Mouse (Mus musculus) liver, postnatal 0 days (tissue): ENCODE results near the gene C1qtnf3. TPM values are rescaled to one million over a fixed set of nuclear protein-coding genes. Genes with fewer than 3 reads are reported as not detected.
A peak's percentile ranks its signal among the peaks of the same experiment; 100 is the strongest.

Source experiments
- ATAC-seq: fragments of 200-750 bp; cut with Nextera tagmentation; 2 replicates; pipeline ENCODE4 v1.8.0; 2017; ENCODE audit warnings: mild to moderate bottlenecking, moderate library complexity
- DNase-seq: peaks from one replicate; pipeline ENCODE4 v3.0.0-alpha.2; 2016
- H3K27ac ChIP-seq: fragments of 300-500 bp; sonication (generic); 2 replicates; pipeline ENCODE4 v1.5.1; 2014; ENCODE audit warnings: antibody characterized with exemption, moderate library complexity, mild to moderate bottlenecking, low read depth
- H3K27me3 ChIP-seq: fragments of 300-500 bp; sonication (generic); 2 replicates; pipeline ENCODE4 v1.6.1; 2014; ENCODE audit warnings: low read length, control low read depth, mixed read lengths; ENCODE audit not compliant: insufficient read depth
- H3K36me3 ChIP-seq: fragments of 300-500 bp; sonication (generic); replicated peaks from 2 replicates; pipeline ENCODE4 v1.6.1; 2014; ENCODE audit warnings: mild to moderate bottlenecking, control low read depth, low read length, moderate library complexity, mixed read lengths; ENCODE audit not compliant: insufficient read depth
- H3K4me1 ChIP-seq: fragments of 300-500 bp; sonication (generic); 2 replicates; pipeline ENCODE4 v1.6.1; 2014; ENCODE audit warnings: antibody characterized with exemption, mild to moderate bottlenecking, control low read depth; ENCODE audit not compliant: insufficient read depth
- H3K4me2 ChIP-seq: fragments of 300-500 bp; sonication (generic); 2 replicates; pipeline ENCODE4 v1.6.1; 2014; ENCODE audit warnings: low read depth, mild to moderate bottlenecking, low read length, moderate library complexity, mixed read lengths
- H3K4me3 ChIP-seq: fragments of 300-500 bp; sonication (generic); 2 replicates; pipeline ENCODE4 v1.5.1; 2014; ENCODE audit warnings: low read depth, low read length
- H3K9ac ChIP-seq: fragments of 300-500 bp; sonication (generic); replicated peaks from 2 replicates; pipeline ENCODE4 v1.6.1; 2014; ENCODE audit warnings: mild to moderate bottlenecking, moderate library complexity
- H3K9me3 ChIP-seq: fragments of 300-500 bp; sonication (generic); 2 replicates; pipeline ENCODE4 v1.6.1; 2016; ENCODE audit warnings: mild to moderate bottlenecking, control low read depth, low read length, mixed read lengths
- CTCF ChIP-seq: sonication (generic); IDR thresholded peaks from 2 replicates; pipeline ENCODE4 v1.5.1; 2016; ENCODE audit warnings: antibody characterized with exemption, low read depth
- EP300 ChIP-seq: IDR thresholded peaks from 2 replicates; pipeline ENCODE4 v1.6.1; 2016; ENCODE audit warnings: antibody characterized with exemption, low read depth, mild to moderate bottlenecking
- WGBS: fragments of 180-500 bp; shearing (Covaris S2); extraction: QIAGEN DNeasy Blood & Tissue Kit; methylation state at CpG from one replicate; pipeline ENCODE4 v1.1.7; 2014; ENCODE audit not compliant: insufficient replicate concordance; 5-methylcytosine and 5-hydroxymethylcytosine counted together
- polyA plus RNA-seq: library from polyadenylated mRNA; unstranded; fragments of >200 nt; fragmentation: Nextera tagmentation; extraction: Ambion mirVana; gene quantifications from 2 replicates; pipeline ENCODE4 v1.2.1, GENCODE M21; 2015

C1qtnf3 gene
- 0.14 and 0.30 TPM in 2 replicates for polyA plus RNA-seq

DNA sequence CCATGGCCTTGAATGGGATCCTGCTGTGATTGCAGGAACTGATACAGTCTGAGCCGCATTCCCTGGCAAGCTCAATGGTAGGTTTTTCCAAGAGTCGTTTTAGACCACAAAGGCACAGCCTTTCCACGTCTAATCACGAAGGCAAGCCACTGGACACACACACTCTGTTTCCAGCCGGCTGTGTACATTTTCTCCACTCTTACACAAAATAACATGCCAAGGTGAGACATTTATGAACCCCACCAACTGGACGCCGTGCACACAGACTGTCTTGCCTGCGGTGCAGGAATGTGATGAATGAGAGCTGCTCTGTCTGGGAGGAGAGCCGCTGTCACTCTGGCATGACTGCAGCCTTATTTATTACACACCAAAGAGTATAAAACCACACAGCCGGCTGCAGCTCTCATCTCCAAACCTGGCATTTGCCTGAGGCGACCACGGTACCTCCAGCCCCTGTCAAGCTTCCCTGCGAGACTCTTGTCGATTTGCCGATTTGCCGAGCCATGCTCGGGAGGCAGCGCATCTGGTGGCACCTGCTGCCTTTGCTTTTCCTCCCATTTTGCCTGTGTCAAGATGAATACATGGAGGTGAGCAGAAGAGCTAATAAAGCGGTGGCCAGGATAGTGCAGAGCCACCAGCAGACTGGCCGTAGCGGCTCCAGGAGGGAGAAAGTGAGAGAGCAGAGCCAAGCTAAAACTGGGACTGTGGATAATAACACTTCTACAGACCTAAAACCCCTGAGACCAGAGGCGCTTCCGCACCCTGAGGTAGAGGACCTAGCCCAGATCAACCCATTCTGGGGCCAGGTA, at the start of gene C1qtnf3:
C1qtnf3 (plus strand) TSS at position 382 of the 809 bp plus-strand sequence.
- no peak within 1 kb of the TSS for H3K9ac ChIP-seq
- peaks cover 19% of the 10 kb centered on the region for H3K4me1 ChIP-seq
- no peaks in the 10 kb centered on the region for H3K27me3 ChIP-seq
- no peak for TF ChIP-seq EP300
- no peak for TF ChIP-seq CTCF
- H3K9me3 ChIP-seq: no peaks in the 10 kb centered on the region
- H3K36me3 ChIP-seq: no peaks in the 10 kb centered on the region
- 79% methylated on average over 23 of the region's 23 CpGs for WGBS
- no peak within 1 kb of the TSS for H3K4me3 ChIP-seq
- no peak within 1 kb of the TSS for H3K27ac ChIP-seq
- ATAC-seq (no peak), DNase-seq (no peak)
- H3K4me2 ChIP-seq: no peak within 1 kb of the TSS

DNA sequence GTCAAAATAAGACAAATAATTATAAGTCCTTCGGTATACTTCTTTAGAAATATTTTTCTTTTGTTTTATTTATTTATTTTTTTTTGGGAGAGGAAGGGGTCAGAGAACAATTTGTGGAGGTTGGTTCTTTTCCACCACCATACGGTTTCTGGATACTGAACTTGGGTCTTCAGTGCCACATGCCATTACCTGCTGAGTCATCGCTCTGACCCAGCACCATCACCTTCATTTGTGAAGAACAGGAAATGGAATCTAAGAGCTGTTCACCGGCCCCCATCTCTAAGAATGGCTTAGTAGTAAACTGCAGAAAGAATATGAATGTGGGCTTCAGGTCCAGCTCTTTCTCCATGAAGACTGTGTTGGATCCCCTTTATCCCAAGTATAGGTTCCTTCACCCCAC, 49.8 kb upstream of the C1qtnf3 start:
- no peak for TF ChIP-seq EP300
- TF ChIP-seq CTCF: no peak
- DNase-seq: no peak
- Histone ChIP-seq H3K27ac (peak overlapping the region; percentile 17; the same call in 1 of the 2 replicates), H3K4me3 (no peak overlapping the region), H3K4me1 (no peaks in the 10 kb centered on the region), H3K4me2 (no peak overlapping the region), H3K36me3 (no peaks in the 10 kb centered on the region), H3K27me3 (no peaks in the 10 kb centered on the region), H3K9ac (no peak overlapping the region), H3K9me3 (no peaks in the 10 kb centered on the region)
- ATAC-seq: no peak
- 52% methylated on average over 4 of the region's 4 CpGs for WGBS

DNA sequence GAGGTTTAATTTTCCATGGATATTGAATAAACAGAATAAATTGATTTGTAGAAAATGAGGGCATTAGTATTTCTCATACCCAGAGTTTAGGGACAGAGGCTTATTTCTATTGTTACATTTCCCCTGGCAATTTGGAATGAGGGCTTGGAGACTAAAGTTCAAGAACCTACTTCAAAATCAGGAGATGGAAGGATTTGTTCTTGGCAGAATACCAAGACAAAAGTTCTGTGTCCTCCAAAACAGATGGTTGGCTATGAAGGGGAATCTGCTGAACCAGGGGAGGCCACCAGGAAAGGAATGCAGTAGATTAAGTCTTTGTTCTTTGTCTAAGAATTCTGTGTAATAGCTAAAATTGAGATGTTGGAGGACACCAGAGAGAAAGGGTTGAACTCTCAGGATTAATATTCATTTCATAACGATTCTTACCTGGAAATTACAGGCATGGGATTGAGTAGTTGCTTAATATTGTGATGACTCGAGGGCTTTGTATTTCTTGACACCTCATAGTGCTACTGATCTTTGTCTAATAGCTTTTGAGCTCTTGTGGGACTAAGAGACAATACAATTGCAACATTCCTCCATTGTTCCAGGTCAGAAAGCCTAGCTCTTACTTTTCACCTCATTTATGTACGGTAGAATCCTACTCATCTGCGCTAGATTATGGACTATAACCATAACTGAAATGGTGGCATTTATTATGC, 35.4 kb upstream of the C1qtnf3 start:
- ATAC-seq (no peak), DNase-seq (no peak)
- no peak overlapping the region for H3K4me2 ChIP-seq
- no peaks in the 10 kb centered on the region for H3K27me3 ChIP-seq
- no peaks in the 10 kb centered on the region for H3K36me3 ChIP-seq
- no peak overlapping the region for H3K4me3 ChIP-seq
- no peaks in the 10 kb centered on the region for H3K4me1 ChIP-seq
- WGBS: 66% methylated on average over 4 of the region's 4 CpGs
- TF ChIP-seq EP300 (no peak), CTCF (no peak)
- no peak overlapping the region for H3K27ac ChIP-seq
- no peak overlapping the region for H3K9ac ChIP-seq
- H3K9me3 ChIP-seq: no peaks in the 10 kb centered on the region

DNA sequence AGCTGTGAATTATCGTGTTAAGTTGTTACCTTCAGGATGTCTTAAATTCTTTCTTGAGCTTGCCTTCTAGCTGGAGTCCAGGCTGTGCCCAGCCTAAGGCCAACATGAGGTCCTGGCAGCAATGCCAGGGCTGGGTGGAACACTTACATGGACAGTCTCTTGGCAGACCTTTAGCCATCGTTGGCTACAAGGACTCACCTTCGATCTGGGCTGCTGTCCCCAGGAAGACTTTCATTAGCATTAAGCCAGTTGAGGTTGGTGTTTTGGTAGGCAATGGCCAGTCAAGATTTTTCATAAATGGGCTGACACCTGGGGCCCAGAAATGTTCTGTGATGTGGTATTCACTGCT, 34.8 kb upstream of the C1qtnf3 start:
- H3K4me1 ChIP-seq: no peaks in the 10 kb centered on the region
- H3K4me3 ChIP-seq: no peak overlapping the region
- DNase-seq (no peak), ATAC-seq (no peak)
- TF ChIP-seq EP300: no peak
- TF ChIP-seq CTCF: no peak
- no peaks in the 10 kb centered on the region for H3K36me3 ChIP-seq
- H3K27ac ChIP-seq: no peak overlapping the region
- H3K9me3 ChIP-seq: no peaks in the 10 kb centered on the region
- no peak overlapping the region for H3K4me2 ChIP-seq
- WGBS: 73% methylated on average over 3 of the region's 3 CpGs
- H3K27me3 ChIP-seq: no peaks in the 10 kb centered on the region
- H3K9ac ChIP-seq: no peak overlapping the region

DNA sequence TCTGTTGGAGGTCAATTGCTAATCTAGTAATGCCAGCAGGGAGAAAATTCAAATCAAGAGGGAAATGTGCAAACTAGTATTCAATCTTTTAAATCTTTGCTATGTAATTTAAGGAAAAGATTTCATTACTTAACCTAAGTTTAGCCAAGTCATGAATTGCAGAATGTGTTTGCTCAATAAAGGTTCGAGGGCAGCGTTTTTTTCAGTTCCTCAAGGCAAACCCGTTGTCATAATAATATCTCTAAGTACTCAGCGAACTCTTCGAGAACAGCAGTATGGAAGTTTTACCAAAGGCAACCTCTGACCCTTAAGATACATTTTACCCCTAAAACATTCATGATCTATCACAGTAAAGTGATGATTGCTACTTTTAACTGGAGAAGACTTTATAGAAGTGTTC, 31.9 kb upstream of the C1qtnf3 start:
- no peak for ATAC-seq
- no peaks in the 10 kb centered on the region for H3K4me1 ChIP-seq
- H3K27ac ChIP-seq: no peak overlapping the region
- H3K4me2 ChIP-seq: no peak overlapping the region
- no peak overlapping the region for H3K9ac ChIP-seq
- no peaks in the 10 kb centered on the region for H3K27me3 ChIP-seq
- 52% methylated on average over 5 of the region's 5 CpGs for WGBS
- DNase-seq: no peak
- H3K4me3 ChIP-seq: no peak overlapping the region
- no peak for TF ChIP-seq CTCF
- no peak for TF ChIP-seq EP300
- no peaks in the 10 kb centered on the region for H3K9me3 ChIP-seq
- H3K36me3 ChIP-seq: no peaks in the 10 kb centered on the region

DNA sequence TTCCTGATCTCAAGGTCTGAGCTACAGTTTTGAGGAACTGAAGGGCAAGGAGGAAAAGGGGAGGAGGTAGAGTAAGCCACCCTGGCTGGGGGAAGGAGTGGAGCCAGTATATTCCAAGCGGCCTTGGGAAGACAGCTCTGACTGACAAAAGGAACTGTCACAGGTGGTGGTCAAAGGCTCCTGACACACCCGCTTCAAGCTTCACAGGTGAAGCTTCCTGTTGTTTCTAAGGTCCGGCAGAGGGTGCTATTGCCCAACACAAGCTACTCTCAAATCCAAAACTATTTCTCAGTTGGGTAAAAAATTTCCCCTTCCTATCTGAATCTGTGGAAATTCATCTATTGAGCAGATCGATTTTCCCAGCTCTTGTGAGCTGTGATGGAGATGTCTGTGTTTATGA, 31.1 kb upstream of the C1qtnf3 start:
- Histone ChIP-seq H3K27me3 (no peaks in the 10 kb centered on the region), H3K9me3 (no peaks in the 10 kb centered on the region), H3K36me3 (no peaks in the 10 kb centered on the region), H3K27ac (no peak overlapping the region), H3K9ac (no peak overlapping the region), H3K4me2 (no peak overlapping the region), H3K4me3 (no peak overlapping the region), H3K4me1 (no peaks in the 10 kb centered on the region)
- peak; percentile 64; the same call in 1 of the 2 replicates for ATAC-seq
- DNase-seq: peak; percentile 27
- 18% methylated on average over 4 of the region's 4 CpGs for WGBS
- TF ChIP-seq EP300 (no peak), CTCF (peak; percentile 71)
